Mouse (Mus musculus) thymus, adult 2 months (tissue): ENCODE results near the gene Rras. TPM values are rescaled to one million over a fixed set of nuclear protein-coding genes. Genes with fewer than 3 reads are reported as not detected.

ENCODE experiments used
- DNase-seq: peaks from one replicate; pipeline ENCODE4 v3.0.0; 2021
- H3K27ac ChIP-seq: fragments of 200-500 bp; 2 replicates; pipeline ENCODE4 v1.5.1; 2012; ENCODE audit warnings: low read length, control low read depth; ENCODE audit not compliant: control insufficient read depth, insufficient read depth
- H3K27me3 ChIP-seq: fragments of 200-500 bp; 2 replicates; pipeline ENCODE4 v1.6.1; 2012; ENCODE audit warnings: mild to moderate bottlenecking, low read length, moderate library complexity, mixed read lengths; ENCODE audit not compliant: control insufficient read depth, insufficient read depth
- H3K36me3 ChIP-seq: fragments of 200-500 bp; 2 replicates; pipeline ENCODE4 v1.6.1; 2012; ENCODE audit warnings: mild to moderate bottlenecking, low read length, moderate library complexity; ENCODE audit not compliant: control insufficient read depth, insufficient read depth
- H3K4me1 ChIP-seq: fragments of 200-500 bp; replicated peaks from 2 replicates; pipeline ENCODE4 v1.6.1; 2012; ENCODE audit warnings: low read length; ENCODE audit not compliant: control insufficient read depth, insufficient read depth
- H3K4me3 ChIP-seq: fragments of 200-500 bp; 2 replicates; pipeline ENCODE4 v1.5.1; 2012; ENCODE audit warnings: mild to moderate bottlenecking, low read length, control low read depth, moderate library complexity; ENCODE audit not compliant: control insufficient read depth, insufficient read depth
- CTCF ChIP-seq: fragments of 200-500 bp; IDR thresholded peaks from 2 replicates; pipeline ENCODE4 v1.5.1; 2012; ENCODE audit warnings: mild to moderate bottlenecking, control low read depth, low read length, moderate library complexity, borderline replicate concordance; ENCODE audit not compliant: control insufficient read depth, poor library complexity, insufficient read depth; ENCODE audit errors: extremely low read depth
- POLR2A ChIP-seq: fragments of 200-500 bp; IDR thresholded peaks from 2 replicates; pipeline ENCODE4 v1.6.1; 2012; ENCODE audit warnings: mild to moderate bottlenecking, low read length, control low read depth, moderate library complexity; ENCODE audit not compliant: control insufficient read depth, poor library complexity, insufficient read depth; ENCODE audit errors: extremely low read depth
- WGBS: fragments of 180-500 bp; shearing (Covaris S2); methylation state at CpG from one replicate; pipeline ENCODE4 v1.1.7; 2018; 5-methylcytosine and 5-hydroxymethylcytosine counted together
- polyA plus RNA-seq: library from polyadenylated mRNA; depleted of rRNA; stranded (reverse); fragments of >200 nt; gene quantifications from 2 replicates; pipeline ENCODE4 v1.2.3, GENCODE M21; 2012

Rras gene
- polyA plus RNA-seq, 1 experiment: 62.3 TPM

- TF ChIP-seq POLR2A: no peak
- no peak for TF ChIP-seq CTCF
- Histone ChIP-seq H3K27me3 (no peaks in the 10 kb centered on the region), H3K4me3 (no peak overlapping the region), H3K4me1 (no peaks in the 10 kb centered on the region), H3K36me3 (peaks cover 79% of the 10 kb centered on the region), H3K27ac (no peak overlapping the region)
- DNase-seq: no peak
- WGBS: 98% methylated on average over 13 of the region's 14 CpGs
Observed at GRCm38 (mm10) chr7:45043307-45043706, 25.5 kb downstream of the Rras start.

- WGBS: 95% methylated on average over 22 of the region's 22 CpGs
- Histone ChIP-seq H3K4me1 (no peaks in the 10 kb centered on the region; the same call in 1 of the 2 replicates), H3K27me3 (no peaks in the 10 kb centered on the region), H3K27ac (no peak overlapping the region), H3K4me3 (no peak overlapping the region), H3K36me3 (peaks cover 84% of the 10 kb centered on the region)
- no peak for DNase-seq
- TF ChIP-seq POLR2A (no peak), CTCF (no peak)
Observed at GRCm38 (mm10) chr7:45045741-45046140, 28.0 kb downstream of the Rras start.

- Histone ChIP-seq H3K27me3 (no peaks in the 10 kb centered on the region), H3K4me1 (peaks cover 11% of the 10 kb centered on the region), H3K4me3 (no peak overlapping the region), H3K27ac (no peak overlapping the region), H3K36me3 (peaks cover 72% of the 10 kb centered on the region)
- TF ChIP-seq POLR2A: no peak
- TF ChIP-seq CTCF: no peak
- DNase-seq: no peak
- 95% methylated on average over 26 of the region's 26 CpGs for WGBS
Observed at GRCm38 (mm10) chr7:45046853-45047350, 29.1 kb downstream of the Rras start.

- no peak overlapping the region for H3K4me3 ChIP-seq
- WGBS: 98% methylated on average over 14 of the region's 14 CpGs
- TF ChIP-seq POLR2A (no peak), CTCF (no peak)
- H3K36me3 ChIP-seq: peaks cover 66% of the 10 kb centered on the region
- DNase-seq: no peak
- no peaks in the 10 kb centered on the region for H3K27me3 ChIP-seq
- H3K4me1 ChIP-seq: peaks cover 15% of the 10 kb centered on the region
- no peak overlapping the region for H3K27ac ChIP-seq
Observed at GRCm38 (mm10) chr7:45047491-45047890, 29.7 kb downstream of the Rras start.

- Histone ChIP-seq H3K4me3 (no peak overlapping the region), H3K36me3 (peaks cover 58% of the 10 kb centered on the region), H3K4me1 (peaks cover 15% of the 10 kb centered on the region), H3K27ac (no peak overlapping the region), H3K27me3 (no peaks in the 10 kb centered on the region)
- WGBS: 98% methylated on average over 38 of the region's 38 CpGs
- TF ChIP-seq CTCF (no peak), POLR2A (no peak)
- DNase-seq: no peak
Observed at GRCm38 (mm10) chr7:45048001-45048890, 30.5 kb downstream of the Rras start.

GRCm38 (mm10) chr7:45048923-45049657, 31.3 kb downstream of the Rras start:
- TF ChIP-seq CTCF (no peak), POLR2A (no peak)
- Histone ChIP-seq H3K4me3 (no peak overlapping the region), H3K36me3 (peaks cover 50% of the 10 kb centered on the region), H3K27ac (no peak overlapping the region), H3K4me1 (peaks cover 20% of the 10 kb centered on the region), H3K27me3 (no peaks in the 10 kb centered on the region)
- whole genome bisulfite sequencing: 97% methylated on average over 23 of the region's 23 CpGs
- no peak for DNase-seq
